Mouse (Mus musculus): ENCODE results near the gene Gm20388. TPM values are rescaled to one million over a fixed set of nuclear protein-coding genes. Genes with fewer than 3 reads are reported as not detected.
A peak's percentile ranks its signal among the peaks of the same experiment; 100 is the strongest.

Gm20388 gene
- polyA plus RNA-seq, 1 experiment: 23.9 TPM

DNA sequence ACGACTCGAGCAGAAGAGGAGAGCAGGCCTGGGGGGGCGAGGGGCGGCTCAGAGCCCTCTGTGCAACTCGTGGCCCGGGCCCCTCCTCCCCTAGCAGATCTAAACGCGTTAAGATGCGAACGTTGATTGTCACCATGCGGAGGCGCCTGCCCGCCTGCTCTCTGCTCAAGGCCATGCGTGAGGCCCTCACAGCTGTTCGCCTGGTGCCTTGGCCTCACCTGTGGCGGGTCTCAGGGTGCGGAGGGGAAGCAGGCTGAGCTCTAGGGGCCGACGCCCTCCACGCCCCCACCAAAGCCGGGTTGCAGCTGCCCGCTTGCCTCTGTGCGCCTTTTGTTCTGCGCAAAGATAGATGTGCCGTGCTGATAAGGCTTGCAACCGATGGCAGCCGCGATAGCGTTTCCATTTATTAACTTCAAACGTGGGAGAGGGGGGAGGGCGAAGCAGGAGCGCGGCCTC, 2373.6 kb downstream of the Gm20388 start:
- H3K4me1 ChIP-seq (ENCODE audit: control insufficient read depth, insufficient read depth, low read length): peaks cover 2% of the 10 kb centered on the region; the same call in 1 of the 2 replicates
- TF ChIP-seq CTCF (IDR thresholded peaks at IDR 0.05; ENCODE audit: extremely low read depth, insufficient read depth, low read length) (no peak), POLR2A (IDR thresholded peaks at IDR 0.05; ENCODE audit: extremely low read depth, insufficient read depth, low read length) (no peak)
- H3K27ac ChIP-seq (ENCODE audit: insufficient read depth, low read length): peak overlapping the region; percentile 30; the same call in 1 of the 2 replicates
- H3K4me3 ChIP-seq (ENCODE audit: insufficient read depth, low read length): peak overlapping the region; percentile 47

DNA sequence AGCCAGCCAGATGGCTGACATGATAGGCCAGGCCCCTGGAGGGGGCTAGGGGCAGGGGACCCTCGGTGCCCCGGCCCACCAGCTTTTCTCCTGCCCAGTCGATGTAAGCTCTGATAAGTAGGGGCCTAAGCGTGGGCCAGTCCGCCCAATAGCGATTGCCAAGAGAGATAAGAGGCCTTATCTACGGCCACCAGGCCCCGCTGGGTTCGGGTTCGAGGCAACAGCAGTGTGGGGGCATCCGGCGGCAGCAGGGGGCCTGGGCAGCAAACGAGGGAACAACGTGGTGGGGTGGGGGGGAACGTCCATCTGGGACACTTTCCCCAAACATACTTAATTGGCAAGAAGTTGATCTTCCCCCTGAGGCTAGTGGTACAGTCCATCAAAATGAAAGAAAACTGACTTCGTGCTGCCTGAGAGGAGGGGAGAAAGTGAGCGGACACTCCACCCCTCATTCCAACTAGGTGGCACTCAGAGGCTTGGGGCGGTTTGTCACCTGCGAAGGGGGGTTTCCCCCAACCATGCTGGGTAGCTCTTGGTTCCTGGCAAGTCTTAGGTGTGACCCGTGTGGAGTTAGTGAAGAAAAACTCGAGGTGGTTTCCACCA, 2374.1 kb downstream of the Gm20388 start:
- Histone ChIP-seq H3K4me3 (ENCODE audit: insufficient read depth, low read length) (peak overlapping the region; percentile 47; the same call in 1 of the 2 replicates), H3K27ac (ENCODE audit: insufficient read depth, low read length) (no peak overlapping the region), H3K4me1 (ENCODE audit: control insufficient read depth, insufficient read depth, low read length) (peaks cover 2% of the 10 kb centered on the region; the same call in 1 of the 2 replicates)
- TF ChIP-seq POLR2A (IDR thresholded peaks at IDR 0.05; ENCODE audit: extremely low read depth, insufficient read depth, low read length): no peak
- TF ChIP-seq CTCF (IDR thresholded peaks at IDR 0.05; ENCODE audit: extremely low read depth, insufficient read depth, low read length): no peak

- H3K4me3 ChIP-seq (ENCODE audit: insufficient read depth, low read length): no peak overlapping the region
- peaks cover 2% of the 10 kb centered on the region; the same call in 1 of the 2 replicates for H3K4me1 ChIP-seq (ENCODE audit: control insufficient read depth, insufficient read depth, low read length)
- TF ChIP-seq POLR2A (IDR thresholded peaks at IDR 0.05; ENCODE audit: extremely low read depth, insufficient read depth, low read length) (no peak), CTCF (IDR thresholded peaks at IDR 0.05; ENCODE audit: extremely low read depth, insufficient read depth, low read length) (no peak)
- H3K27ac ChIP-seq (ENCODE audit: insufficient read depth, low read length): no peak overlapping the region
Measured at GRCm38 (mm10) chr8:122285727-122286126, 2375.1 kb downstream of the Gm20388 start.

GRCm38 (mm10) chr8:122286899-122287298, 2376.3 kb downstream of the Gm20388 start:
- no peak overlapping the region for H3K4me3 ChIP-seq (ENCODE audit: insufficient read depth, low read length)
- H3K27ac ChIP-seq (ENCODE audit: insufficient read depth, low read length): no peak overlapping the region
- TF ChIP-seq POLR2A (IDR thresholded peaks at IDR 0.05; ENCODE audit: extremely low read depth, insufficient read depth, low read length) (no peak), CTCF (IDR thresholded peaks at IDR 0.05; ENCODE audit: extremely low read depth, insufficient read depth, low read length) (no peak)
- peaks cover 2% of the 10 kb centered on the region; the same call in 1 of the 2 replicates for H3K4me1 ChIP-seq (ENCODE audit: control insufficient read depth, insufficient read depth, low read length)

GRCm38 (mm10) chr8:122287742-122288141, 2377.1 kb downstream of the Gm20388 start:
- Histone ChIP-seq H3K4me3 (ENCODE audit: insufficient read depth, low read length) (no peak overlapping the region), H3K27ac (ENCODE audit: insufficient read depth, low read length) (no peak overlapping the region), H3K4me1 (ENCODE audit: control insufficient read depth, insufficient read depth, low read length) (peaks cover 2% of the 10 kb centered on the region; the same call in 1 of the 2 replicates)
- TF ChIP-seq CTCF (IDR thresholded peaks at IDR 0.05; ENCODE audit: extremely low read depth, insufficient read depth, low read length) (no peak), POLR2A (IDR thresholded peaks at IDR 0.05; ENCODE audit: extremely low read depth, insufficient read depth, low read length) (no peak)

DNA sequence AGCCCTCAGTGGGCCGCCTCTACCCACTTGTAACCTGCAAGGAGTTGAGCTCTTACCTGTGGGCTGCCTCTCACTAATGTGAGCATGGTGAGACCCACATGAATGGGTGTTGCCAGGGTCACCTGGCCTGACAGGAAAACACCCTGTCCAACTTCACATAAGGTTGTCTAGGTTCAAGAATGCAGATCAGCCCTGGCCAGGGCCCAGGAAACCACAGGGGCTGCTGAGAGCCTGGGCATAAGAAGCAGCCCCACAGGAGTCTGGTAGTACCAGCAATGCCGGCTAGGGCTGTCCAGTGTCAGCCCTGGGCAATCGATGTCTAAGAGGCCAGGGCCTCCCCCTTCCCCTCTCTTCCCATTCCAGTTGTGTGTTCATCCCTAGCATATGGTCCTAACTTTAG, 2377.7 kb downstream of the Gm20388 start:
- no peak overlapping the region for H3K27ac ChIP-seq (ENCODE audit: insufficient read depth, low read length)
- no peak overlapping the region for H3K4me3 ChIP-seq (ENCODE audit: insufficient read depth, low read length)
- H3K4me1 ChIP-seq (ENCODE audit: control insufficient read depth, insufficient read depth, low read length): peaks cover 2% of the 10 kb centered on the region; the same call in 1 of the 2 replicates
- TF ChIP-seq CTCF (IDR thresholded peaks at IDR 0.05; ENCODE audit: extremely low read depth, insufficient read depth, low read length) (no peak), POLR2A (IDR thresholded peaks at IDR 0.05; ENCODE audit: extremely low read depth, insufficient read depth, low read length) (no peak)

DNA sequence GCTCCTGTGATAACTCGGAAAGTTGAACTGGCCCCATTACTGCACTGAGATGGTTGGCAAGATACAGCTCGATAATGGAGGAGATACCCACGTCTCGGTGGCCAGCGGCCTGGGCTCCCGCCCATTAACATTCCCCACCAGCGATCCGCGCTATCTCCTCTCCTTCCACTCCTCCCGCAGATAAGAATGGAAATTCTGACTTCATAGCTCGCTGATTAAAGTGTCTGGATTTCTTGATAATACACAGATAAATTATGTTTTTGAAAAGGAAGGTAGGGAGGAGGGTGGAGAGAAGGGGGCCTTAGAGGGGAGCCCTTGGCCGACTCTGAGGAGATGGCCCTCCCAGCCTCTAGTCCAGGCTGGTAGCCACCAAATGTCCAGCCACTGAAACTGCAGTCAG, 2380.4 kb downstream of the Gm20388 start:
- Histone ChIP-seq H3K4me3 (ENCODE audit: insufficient read depth, low read length) (no peak overlapping the region), H3K27ac (ENCODE audit: insufficient read depth, low read length) (no peak overlapping the region), H3K4me1 (ENCODE audit: control insufficient read depth, insufficient read depth, low read length) (peaks cover 2% of the 10 kb centered on the region; the same call in 1 of the 2 replicates)
- TF ChIP-seq CTCF (IDR thresholded peaks at IDR 0.05; ENCODE audit: extremely low read depth, insufficient read depth, low read length): no peak
- no peak for TF ChIP-seq POLR2A (IDR thresholded peaks at IDR 0.05; ENCODE audit: extremely low read depth, insufficient read depth, low read length)

DNA sequence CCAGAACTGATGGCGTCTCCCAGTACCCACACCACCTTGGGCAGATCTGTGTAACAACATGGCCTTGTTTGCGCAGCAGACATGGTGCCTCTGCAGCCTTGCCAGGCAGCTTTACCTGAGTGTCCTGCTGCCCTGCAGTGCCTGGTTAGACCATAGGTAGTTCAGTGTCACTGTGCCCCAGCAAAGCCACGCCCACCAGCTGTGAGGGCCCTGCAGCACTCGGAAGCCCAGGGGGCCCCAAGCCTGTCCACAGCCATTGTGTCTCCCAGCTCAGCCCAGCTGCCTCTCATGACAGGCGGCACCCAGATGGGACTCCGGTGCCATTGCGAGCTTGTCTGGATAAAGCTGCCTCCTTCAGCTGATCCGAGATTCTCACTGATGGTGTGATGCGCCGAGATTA, 2380.9 kb downstream of the Gm20388 start:
- Histone ChIP-seq H3K4me1 (ENCODE audit: control insufficient read depth, insufficient read depth, low read length) (peaks cover 2% of the 10 kb centered on the region; the same call in 1 of the 2 replicates), H3K4me3 (ENCODE audit: insufficient read depth, low read length) (no peak overlapping the region), H3K27ac (ENCODE audit: insufficient read depth, low read length) (no peak overlapping the region)
- TF ChIP-seq CTCF (IDR thresholded peaks at IDR 0.05; ENCODE audit: extremely low read depth, insufficient read depth, low read length): no peak
- no peak for TF ChIP-seq POLR2A (IDR thresholded peaks at IDR 0.05; ENCODE audit: extremely low read depth, insufficient read depth, low read length)

GRCm38 (mm10) chr8:122293484-122293883, 2382.8 kb downstream of the Gm20388 start:
- Histone ChIP-seq H3K4me3 (ENCODE audit: insufficient read depth, low read length) (no peak overlapping the region), H3K4me1 (ENCODE audit: control insufficient read depth, insufficient read depth, low read length) (peaks cover under 1% of the 10 kb centered on the region; the same call in 1 of the 2 replicates), H3K27ac (ENCODE audit: insufficient read depth, low read length) (no peak overlapping the region)
- TF ChIP-seq POLR2A (IDR thresholded peaks at IDR 0.05; ENCODE audit: extremely low read depth, insufficient read depth, low read length): no peak

GRCm38 (mm10) chr8:122294273-122294683, 2383.6 kb downstream of the Gm20388 start:
- Histone ChIP-seq H3K4me3 (ENCODE audit: insufficient read depth, low read length) (no peak overlapping the region), H3K4me1 (ENCODE audit: control insufficient read depth, insufficient read depth, low read length) (peaks cover 2% of the 10 kb centered on the region; the same call in 1 of the 2 replicates), H3K27ac (ENCODE audit: insufficient read depth, low read length) (no peak overlapping the region)
- no peak for TF ChIP-seq POLR2A (IDR thresholded peaks at IDR 0.05; ENCODE audit: extremely low read depth, insufficient read depth, low read length)
- TF ChIP-seq CTCF (IDR thresholded peaks at IDR 0.05; ENCODE audit: extremely low read depth, insufficient read depth, low read length): no peak

All from cortical plate, adult 2 months (tissue).